ENCODE assay signal across 8 mouse cellular contexts in genomic region chr1:162358036-162358435, GRCm38 (mm10).
DNase-seq lines count a peak whose midpoint lies in the region.

No protein-coding gene starts in this region.

- peak; percentile 44 for DNase-seq in layer of hippocampus, adult 11-12 months (ENCODE audit: low spot score)
- DNase-seq in layer of hippocampus, adult 9-11 months, result no peak
- DNase-seq in MEL-GATA-1-ER (ENCODE audit: extremely low read depth, low read depth), result peak; percentile 21
- peak; percentile 58 for DNase-seq in cerebellum, adult 11-12 months
- peak; percentile 14 to 60 for DNase-seq in heart, postnatal 14 days
- peak; percentile 58 for DNase-seq in lung, postnatal 36 days
- no peak for DNase-seq in urinary bladder, postnatal 10 days (ENCODE audit: low spot score)
- no peak for DNase-seq in yolk sac, embryonic 10.5 days (ENCODE audit: low spot score)

- intact Hi-C loops in heart, postnatal 14 days (cut with DNase I), result loop anchor here (10.0 kb wide), 3 partner anchors 117 to 307 kb away; partner anchors contain the start of gene Dnm3

Comparison
In these comparisons a context has a peak if more than half of its experiments do, and no peak if none do; other contexts are left out.
1. DNase-seq: peak in layer of hippocampus, adult 11-12 months (single experiment), MEL-GATA-1-ER (single experiment), cerebellum, adult 11-12 months (single experiment), heart, postnatal 14 days (2 of 2) and lung, postnatal 36 days (single experiment); none in layer of hippocampus, adult 9-11 months (single experiment), urinary bladder, postnatal 10 days (single experiment) and yolk sac, embryonic 10.5 days (single experiment).